Mouse (Mus musculus) hindbrain, embryonic 11.5 days (tissue): ENCODE results near the gene Dmxl2. TPM values are rescaled to one million over a fixed set of nuclear protein-coding genes. Genes with fewer than 3 reads are reported as not detected.
A peak's percentile ranks its signal among the peaks of the same experiment; 100 is the strongest.

Experiments
- ATAC-seq: fragments of 200-750 bp; cut with Nextera tagmentation; 2 replicates; pipeline ENCODE4 v1.8.0; 2017; ENCODE audit warnings: mild to moderate bottlenecking, moderate TSS enrichment, moderate library complexity; ENCODE audit not compliant: low FRiP score
- DNase-seq: peaks from one replicate; pipeline ENCODE4 v3.0.0-alpha.2; 2015; ENCODE audit warnings: low spot score
- H3K27ac ChIP-seq: fragments of 300-500 bp; sonication (generic); 2 replicates; pipeline ENCODE4 v1.5.1; 2014; ENCODE audit warnings: mild to moderate bottlenecking, low read depth, low read length
- H3K27me3 ChIP-seq: fragments of 300-500 bp; sonication (generic); 2 replicates; pipeline ENCODE4 v1.6.1; 2014; ENCODE audit warnings: mild to moderate bottlenecking, low read length, moderate library complexity, mixed read lengths; ENCODE audit not compliant: control insufficient read depth, insufficient read depth
- H3K36me3 ChIP-seq: fragments of 300-500 bp; sonication (generic); 2 replicates; pipeline ENCODE4 v1.6.1; 2014; ENCODE audit warnings: mild to moderate bottlenecking, low read length, moderate library complexity, mixed read lengths; ENCODE audit not compliant: control insufficient read depth, insufficient read depth
- H3K4me1 ChIP-seq: fragments of 300-500 bp; sonication (generic); replicated peaks from 2 replicates; pipeline ENCODE4 v1.6.1; 2014; ENCODE audit warnings: low read length, mixed read lengths; ENCODE audit not compliant: control insufficient read depth, insufficient read depth
- H3K4me2 ChIP-seq: fragments of 300-500 bp; sonication (generic); replicated peaks from 2 replicates; pipeline ENCODE4 v1.6.1; 2014; ENCODE audit warnings: mild to moderate bottlenecking, low read depth, low read length
- H3K4me3 ChIP-seq: fragments of 300-500 bp; sonication (generic); 2 replicates; pipeline ENCODE4 v1.5.1; 2014; ENCODE audit warnings: low read depth, low read length
- H3K9ac ChIP-seq: fragments of 300-500 bp; sonication (generic); 2 replicates; pipeline ENCODE4 v1.6.1; 2014; ENCODE audit warnings: low read depth, low read length
- H3K9me3 ChIP-seq: fragments of 300-500 bp; sonication (generic); 2 replicates; pipeline ENCODE4 v1.6.1; 2016; ENCODE audit warnings: low read length; ENCODE audit not compliant: control insufficient read depth
- WGBS: fragments of 180-500 bp; shearing (Covaris S2); extraction: QIAGEN DNeasy Blood & Tissue Kit; methylation state at CpG from one replicate; pipeline ENCODE4 v1.1.7; 2014; 5-methylcytosine and 5-hydroxymethylcytosine counted together
- polyA plus RNA-seq: library from polyadenylated mRNA; unstranded; fragments of >200 nt; fragmentation: Nextera tagmentation; extraction: Ambion mirVana; gene quantifications from 2 replicates; pipeline ENCODE4 v1.2.1, GENCODE M21; 2014

Dmxl2 gene
- polyA plus RNA-seq, 1 experiment from 2014 or later, result 25.8 TPM

DNA sequence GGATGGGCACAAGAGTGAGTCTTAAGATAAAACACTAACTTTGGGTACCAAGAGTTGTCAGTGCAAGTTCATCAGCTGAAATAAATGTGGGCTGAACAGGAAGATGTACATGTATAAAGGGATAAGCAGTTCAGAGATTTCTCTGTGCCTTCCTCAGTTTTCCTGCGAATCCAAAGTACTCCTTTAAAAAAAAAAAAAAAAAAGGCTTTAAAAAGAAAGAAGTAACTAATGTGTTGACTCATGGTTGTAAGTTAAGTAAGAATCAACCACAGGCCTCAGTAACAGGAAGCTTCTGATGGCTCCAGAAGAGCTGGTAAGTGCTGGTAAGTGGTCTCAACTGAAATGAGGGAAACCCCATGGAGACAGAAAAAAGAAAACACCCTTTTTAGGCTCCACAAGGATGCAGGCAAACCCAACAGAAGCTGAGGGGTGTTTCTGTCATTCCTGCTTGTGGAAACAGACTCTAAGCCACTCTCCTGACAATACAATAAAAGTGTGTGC is 33.9 kb downstream of the Dmxl2 start:
- Histone ChIP-seq H3K27ac (no peak overlapping the region), H3K4me2 (no peak overlapping the region), H3K27me3 (no peaks in the 10 kb centered on the region), H3K9ac (no peak overlapping the region), H3K4me1 (no peaks in the 10 kb centered on the region), H3K9me3 (no peaks in the 10 kb centered on the region), H3K4me3 (no peak overlapping the region), H3K36me3 (no peaks in the 10 kb centered on the region)
- ATAC-seq, result no peak
- DNase-seq, result no peak
- 85% methylated on average over 1 of the region's 1 CpGs for WGBS

DNA sequence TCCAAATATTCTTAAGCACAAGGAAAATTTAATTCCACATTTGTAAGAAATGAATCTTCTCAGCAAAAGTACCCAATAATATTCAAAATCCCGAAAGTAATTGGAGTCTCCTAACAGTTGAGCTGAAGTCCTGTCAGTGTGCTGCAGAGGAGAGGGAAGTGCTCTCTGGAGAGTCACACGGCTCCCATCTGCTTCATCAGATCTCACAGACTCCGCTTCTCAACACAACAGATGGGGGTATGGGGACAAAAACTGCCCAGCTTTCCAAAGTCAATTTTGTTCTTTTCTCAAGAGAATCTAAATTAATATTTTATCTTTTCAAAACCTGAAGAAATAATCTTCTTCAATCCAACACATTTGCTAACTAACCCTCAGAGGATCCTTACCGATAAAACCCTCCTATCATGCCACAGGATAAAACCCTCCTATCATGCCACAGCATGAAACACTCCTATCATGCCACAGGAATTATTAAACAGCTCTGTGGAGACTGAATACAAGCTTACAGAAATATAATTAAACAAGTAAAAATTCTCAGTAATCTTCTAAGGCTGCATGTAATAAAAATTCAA is 37.9 kb downstream of the Dmxl2 start:
- ATAC-seq (no peak), DNase-seq (no peak)
- Histone ChIP-seq H3K4me2 (no peak overlapping the region), H3K9me3 (no peaks in the 10 kb centered on the region), H3K27me3 (no peaks in the 10 kb centered on the region), H3K36me3 (no peaks in the 10 kb centered on the region), H3K27ac (no peak overlapping the region), H3K4me3 (no peak overlapping the region), H3K9ac (no peak overlapping the region), H3K4me1 (no peaks in the 10 kb centered on the region)
- 83% methylated on average over 4 of the region's 4 CpGs for WGBS

DNA sequence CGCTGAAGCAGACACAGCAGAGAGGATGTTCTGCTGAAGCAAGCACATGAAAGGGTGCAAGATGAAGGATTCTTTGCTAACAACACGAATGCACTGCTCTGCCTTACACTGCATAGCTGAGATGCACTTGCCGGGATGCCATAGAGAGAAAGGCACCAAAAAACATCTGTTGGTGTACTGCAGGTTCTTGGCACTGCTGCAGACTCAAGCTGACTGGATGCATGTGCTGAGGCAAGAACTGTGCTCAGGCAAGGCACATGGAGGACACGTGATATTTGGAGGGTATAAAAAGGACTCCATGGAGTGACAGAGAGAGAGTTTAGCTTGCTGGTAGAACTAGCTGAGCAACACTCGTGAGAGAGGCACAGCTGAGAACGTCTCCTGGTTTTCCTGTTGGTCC is 62.4 kb downstream of the Dmxl2 start:
- Histone ChIP-seq H3K4me1 (no peaks in the 10 kb centered on the region), H3K4me2 (no peak overlapping the region), H3K36me3 (no peaks in the 10 kb centered on the region), H3K27ac (no peak overlapping the region), H3K27me3 (no peaks in the 10 kb centered on the region), H3K9me3 (no peaks in the 10 kb centered on the region), H3K9ac (no peak overlapping the region), H3K4me3 (no peak overlapping the region)
- DNase-seq (no peak), ATAC-seq (no peak)
- 91% methylated on average over 6 of the region's 6 CpGs for WGBS

DNA sequence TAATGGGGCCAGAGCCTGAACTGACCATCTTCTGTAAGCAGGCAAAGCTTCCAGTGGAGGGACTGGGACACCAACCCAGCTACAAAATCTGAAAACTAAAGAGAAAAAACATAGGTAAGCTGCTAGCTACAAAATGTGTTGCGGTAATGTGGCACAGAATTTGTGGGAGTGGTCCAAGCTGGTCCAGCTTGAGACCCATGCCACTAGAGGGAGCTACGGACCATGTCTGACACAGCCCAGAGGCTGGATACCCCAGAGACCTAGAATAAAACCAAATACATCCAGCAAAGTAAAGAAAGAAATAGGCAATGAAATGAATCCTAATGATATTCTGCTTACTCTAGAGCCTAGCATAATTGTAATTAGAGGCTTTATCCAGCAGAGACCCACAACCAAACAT is 63.2 kb downstream of the Dmxl2 start:
- WGBS, result 28% methylated on average over 2 of the region's 2 CpGs
- H3K4me1 ChIP-seq, result no peaks in the 10 kb centered on the region
- ATAC-seq (no peak), DNase-seq (peak; percentile 75)
- H3K27ac ChIP-seq, result no peak overlapping the region
- H3K4me2 ChIP-seq, result no peak overlapping the region
- no peaks in the 10 kb centered on the region for H3K9me3 ChIP-seq
- no peak overlapping the region for H3K9ac ChIP-seq
- H3K4me3 ChIP-seq, result no peak overlapping the region
- H3K36me3 ChIP-seq, result no peaks in the 10 kb centered on the region
- no peaks in the 10 kb centered on the region for H3K27me3 ChIP-seq

DNA sequence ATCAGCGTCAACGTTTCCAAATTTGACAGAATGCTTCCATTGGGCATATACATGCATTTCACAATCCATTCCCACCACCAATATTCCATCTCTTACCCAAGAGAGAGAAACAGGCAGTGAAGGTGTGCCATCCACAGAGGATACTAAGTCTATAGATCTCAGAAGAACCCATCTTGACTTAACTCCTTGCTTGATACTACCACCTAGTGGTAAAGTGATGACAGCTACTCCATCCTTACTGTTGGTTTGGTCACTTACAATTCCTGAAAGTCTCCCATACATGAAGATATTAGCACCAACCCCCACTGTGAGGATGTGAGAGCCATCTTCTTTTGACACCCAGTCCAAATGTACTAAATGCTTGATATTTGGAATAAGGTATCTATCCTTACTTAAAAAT is 85.2 kb downstream of the Dmxl2 start:
- DNase-seq (peak; percentile 4), ATAC-seq (no peak)
- Histone ChIP-seq H3K36me3 (no peaks in the 10 kb centered on the region), H3K9me3 (no peaks in the 10 kb centered on the region), H3K27ac (no peak overlapping the region), H3K4me1 (no peaks in the 10 kb centered on the region), H3K9ac (no peak overlapping the region), H3K27me3 (no peaks in the 10 kb centered on the region), H3K4me2 (no peak overlapping the region), H3K4me3 (no peak overlapping the region)
- WGBS, result 92% methylated on average over 2 of the region's 2 CpGs

DNA sequence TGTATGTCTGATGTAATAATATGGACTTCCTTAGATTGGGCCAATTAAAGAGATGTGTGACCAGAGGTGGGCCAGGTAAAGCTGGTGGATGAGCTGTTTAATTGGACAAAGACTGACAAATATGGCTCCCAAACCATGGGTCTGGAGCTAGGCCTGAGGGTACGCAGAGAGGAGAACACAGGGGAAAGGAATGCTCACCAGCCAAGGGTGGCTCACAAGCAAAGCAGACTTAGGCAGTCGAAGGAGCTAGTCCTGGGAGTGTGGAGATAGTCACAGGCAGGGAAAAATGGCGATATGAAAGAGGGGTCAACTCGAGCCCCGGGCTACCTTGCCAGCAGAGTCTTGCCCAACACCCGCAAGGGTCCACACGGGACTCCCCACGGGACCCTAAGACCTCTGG is 144.7 kb downstream of the Dmxl2 start:
- no peaks in the 10 kb centered on the region for H3K27me3 ChIP-seq
- no peak overlapping the region for H3K9ac ChIP-seq
- 97% methylated on average over 6 of the region's 8 CpGs for WGBS
- no peak overlapping the region for H3K4me3 ChIP-seq
- H3K4me2 ChIP-seq, result no peak overlapping the region
- H3K9me3 ChIP-seq, result no peaks in the 10 kb centered on the region
- H3K27ac ChIP-seq, result no peak overlapping the region
- no peaks in the 10 kb centered on the region for H3K36me3 ChIP-seq
- H3K4me1 ChIP-seq, result no peaks in the 10 kb centered on the region
- no peak for DNase-seq
- ATAC-seq, result no peak

DNA sequence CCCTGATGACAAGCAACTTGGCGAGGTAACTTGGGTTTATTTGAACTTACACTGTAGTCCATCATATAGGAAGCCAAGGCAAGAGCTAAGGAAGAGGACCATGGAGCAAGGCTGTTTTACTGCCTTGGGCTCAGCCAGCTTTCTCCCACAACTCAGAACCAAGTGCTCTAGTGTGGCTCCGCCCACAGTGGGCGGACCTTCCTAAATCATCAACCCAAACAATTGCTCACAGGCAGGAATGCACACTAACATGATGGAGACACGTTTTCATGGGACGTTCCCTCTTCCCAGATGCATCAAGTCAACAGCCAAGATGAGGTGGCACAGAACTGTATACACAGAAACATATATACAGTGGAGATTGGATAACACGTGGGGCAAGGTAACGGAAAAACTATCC is 159.4 kb downstream of the Dmxl2 start:
- Histone ChIP-seq H3K36me3 (no peaks in the 10 kb centered on the region), H3K4me1 (no peaks in the 10 kb centered on the region), H3K9ac (no peak overlapping the region), H3K27ac (no peak overlapping the region), H3K27me3 (no peaks in the 10 kb centered on the region), H3K4me2 (no peak overlapping the region), H3K9me3 (no peaks in the 10 kb centered on the region), H3K4me3 (no peak overlapping the region)
- DNase-seq (no peak), ATAC-seq (no peak)
- 76% methylated on average over 7 of the region's 7 CpGs for WGBS

DNA sequence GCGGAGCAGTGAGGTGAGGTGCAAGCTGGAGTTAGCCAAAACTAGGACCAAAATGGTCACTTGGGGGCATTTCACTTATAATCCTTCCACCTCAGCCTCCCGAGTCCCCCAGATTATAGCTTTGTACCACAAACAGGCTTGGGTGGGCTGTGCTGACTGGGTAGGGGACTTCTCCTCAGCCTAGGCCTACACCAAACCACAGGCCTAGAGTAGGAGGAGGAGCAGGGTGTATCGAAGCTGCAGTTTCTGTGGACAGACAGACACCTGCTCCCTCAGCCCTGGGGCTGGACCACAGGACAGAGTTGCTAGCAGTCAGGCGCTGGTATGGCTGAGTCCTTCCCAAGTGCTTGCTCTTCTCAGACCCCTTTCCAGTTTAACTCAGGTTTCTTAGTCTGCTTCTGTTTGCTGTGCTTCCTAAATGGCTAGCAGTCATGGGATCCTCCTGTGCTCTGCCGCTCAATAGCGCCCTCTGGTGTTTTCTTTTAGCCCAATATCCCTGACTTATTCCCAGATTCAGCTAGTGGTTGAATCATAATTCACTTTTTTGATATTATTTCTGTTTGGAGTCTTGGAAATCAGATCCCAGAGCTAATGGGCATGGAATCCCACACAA is 164.8 kb downstream of the Dmxl2 start:
- ATAC-seq (peak; percentile 56; the same call in 1 of the 2 replicates), DNase-seq (peak; percentile 85)
- H3K9ac ChIP-seq, result no peak overlapping the region
- WGBS, result 52% methylated on average over 6 of the region's 6 CpGs
- no peaks in the 10 kb centered on the region for H3K27me3 ChIP-seq
- H3K4me2 ChIP-seq, result no peak overlapping the region
- no peaks in the 10 kb centered on the region for H3K36me3 ChIP-seq
- no peaks in the 10 kb centered on the region for H3K4me1 ChIP-seq
- no peaks in the 10 kb centered on the region for H3K9me3 ChIP-seq
- H3K4me3 ChIP-seq, result no peak overlapping the region
- H3K27ac ChIP-seq, result no peak overlapping the region

DNA sequence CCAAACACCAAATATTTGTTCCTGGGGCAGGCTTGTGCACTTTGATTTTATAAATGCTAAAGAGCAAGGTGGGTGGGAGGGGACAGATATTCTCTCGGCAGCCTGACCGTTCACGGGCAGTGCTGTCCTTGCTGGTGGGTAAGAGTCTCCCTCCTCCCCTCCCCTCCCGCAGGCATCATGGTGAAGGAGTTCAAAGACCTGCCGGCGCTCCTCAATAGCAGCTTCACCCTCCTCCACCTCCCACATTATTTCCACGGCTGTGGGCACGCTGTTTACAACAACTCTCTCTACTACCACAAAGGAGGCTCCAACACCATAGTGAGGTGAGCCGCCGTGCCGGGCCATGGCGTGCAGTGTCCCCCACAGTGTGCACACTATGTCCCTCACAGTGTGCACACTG is 165.8 kb downstream of the Dmxl2 start:
- DNase-seq, result no peak
- Histone ChIP-seq H3K27me3 (no peaks in the 10 kb centered on the region), H3K4me2 (no peak overlapping the region), H3K36me3 (no peaks in the 10 kb centered on the region), H3K9me3 (no peaks in the 10 kb centered on the region), H3K4me1 (no peaks in the 10 kb centered on the region), H3K4me3 (no peak overlapping the region), H3K27ac (no peak overlapping the region), H3K9ac (no peak overlapping the region)
- 36% methylated on average over 12 of the region's 12 CpGs for WGBS
- no peak for ATAC-seq
